Mouse (Mus musculus): ENCODE results near the gene Dbp. TPM values are rescaled to one million over a fixed set of nuclear protein-coding genes. Genes with fewer than 3 reads are reported as not detected.

Dbp gene
- polyA plus RNA-seq (2012), result 13.7 and 15.4 TPM in 2 replicates

GRCm38 (mm10) chr7:45704730-45705442 lies at the start of gene Dbp:
TSS of gene Dbp (plus strand) at chr7:45705088.

DNA sequence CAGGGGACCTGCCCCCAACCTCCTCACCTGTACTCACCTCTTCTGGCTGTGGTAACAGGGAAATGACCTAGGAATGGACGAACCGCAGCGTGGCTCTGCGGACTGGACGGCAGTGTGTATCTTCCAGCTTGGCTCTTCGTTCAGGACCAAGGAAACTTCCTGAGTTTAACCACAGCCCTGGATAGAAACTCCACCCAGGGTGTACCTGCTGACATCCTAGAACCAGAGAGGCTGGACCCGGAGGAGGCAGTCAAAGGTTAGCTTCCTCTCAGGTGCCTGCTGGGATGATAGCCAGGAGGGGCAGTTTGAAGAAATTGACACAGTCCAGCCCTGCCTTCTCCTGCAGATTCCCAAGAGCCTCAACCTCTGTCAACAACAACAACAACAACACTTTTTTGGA lies 38.7 kb upstream of the Dbp start, which contains the start of gene Fut2:
Gene Fut2 (minus strand): TSS at position 234 of the 400 bp plus-strand sequence.

GRCm38 (mm10) chr7:45683396-45684050 lies 21.4 kb upstream of the Dbp start, which contains the start of gene Ntn5:
TSS of gene Ntn5 (plus strand) at chr7:45684022.

DNA sequence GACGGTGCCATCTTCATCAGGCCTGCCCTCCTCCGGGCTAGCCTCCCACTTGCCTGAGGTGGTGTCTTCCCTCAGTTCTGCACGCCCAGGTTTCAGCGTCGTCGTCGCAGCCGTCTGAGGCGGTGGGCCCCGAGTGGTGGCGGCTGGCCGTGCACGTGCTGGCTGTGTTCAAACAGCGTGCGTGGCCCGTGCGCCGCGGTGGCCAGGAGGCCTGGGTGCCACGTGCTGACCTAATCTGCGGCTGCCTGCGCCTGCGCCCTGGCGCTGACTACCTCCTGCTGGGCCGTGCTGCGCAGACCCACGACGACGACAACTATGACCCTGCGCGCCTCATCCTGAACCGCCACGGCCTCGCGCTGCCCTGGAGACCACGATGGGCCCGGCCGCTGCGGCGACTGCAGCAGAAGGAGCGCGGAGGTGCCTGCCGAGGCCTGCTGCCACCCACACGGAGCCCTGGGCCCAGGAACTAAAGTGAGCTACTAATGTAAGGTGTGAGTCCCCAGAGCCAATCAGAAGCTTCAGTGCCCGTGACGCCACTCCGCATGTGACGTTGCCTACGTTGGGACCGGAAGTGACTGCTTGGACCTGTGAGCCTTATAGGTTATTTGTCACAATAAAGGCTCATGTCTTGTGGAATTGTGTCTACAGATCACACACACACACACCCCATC lies 10.8 kb upstream of the Dbp start, which contains the start of gene Sec1:
Gene Sec1 (minus strand): TSS at position 482 of the 671 bp plus-strand sequence.

GRCm38 (mm10) chr7:45699523-45700141 lies 5.3 kb upstream of the Dbp start, which contains the start of gene Car11:
TSS of gene Car11 (plus strand) at chr7:45699843.

DNA sequence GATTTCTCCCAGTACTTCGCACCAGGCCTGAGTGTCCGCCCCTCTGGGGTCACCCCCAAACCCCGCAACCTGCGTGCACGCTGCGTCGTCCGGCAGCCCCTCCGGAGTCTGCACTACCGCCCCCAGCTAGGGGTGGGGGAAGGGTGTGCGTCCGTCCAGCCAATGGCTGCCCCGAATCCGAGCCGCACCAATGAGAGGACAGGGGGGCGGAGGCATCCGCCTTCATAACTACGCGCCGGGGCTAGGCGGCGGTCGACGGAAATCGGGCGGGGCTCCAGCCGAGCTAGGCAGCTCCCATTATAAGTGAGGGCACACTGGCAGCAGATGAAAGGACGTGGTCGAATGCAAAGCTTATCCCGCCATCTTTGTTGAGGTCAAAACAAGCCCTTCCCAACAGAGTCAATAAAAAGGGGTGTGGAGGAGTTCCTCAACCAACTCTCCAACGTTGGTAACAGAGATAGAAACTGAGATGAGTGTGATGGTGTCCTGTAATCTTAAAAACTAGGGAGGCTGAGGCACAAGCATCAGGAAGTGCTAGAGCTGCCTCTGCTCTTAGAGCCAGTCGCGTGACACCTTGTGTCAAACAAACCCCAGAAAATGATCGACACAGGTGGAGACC lies 10.3 kb downstream of the Dbp start, which contains the start of gene Rpl18:
Gene Rpl18 (plus strand): TSS at position 368 of the 619 bp plus-strand sequence.

GRCm38 (mm10) chr7:45717918-45718297 lies 13.0 kb downstream of the Dbp start, which contains the start of gene Sphk2:
TSS of gene Sphk2 (minus strand) at chr7:45718002.

DNA sequence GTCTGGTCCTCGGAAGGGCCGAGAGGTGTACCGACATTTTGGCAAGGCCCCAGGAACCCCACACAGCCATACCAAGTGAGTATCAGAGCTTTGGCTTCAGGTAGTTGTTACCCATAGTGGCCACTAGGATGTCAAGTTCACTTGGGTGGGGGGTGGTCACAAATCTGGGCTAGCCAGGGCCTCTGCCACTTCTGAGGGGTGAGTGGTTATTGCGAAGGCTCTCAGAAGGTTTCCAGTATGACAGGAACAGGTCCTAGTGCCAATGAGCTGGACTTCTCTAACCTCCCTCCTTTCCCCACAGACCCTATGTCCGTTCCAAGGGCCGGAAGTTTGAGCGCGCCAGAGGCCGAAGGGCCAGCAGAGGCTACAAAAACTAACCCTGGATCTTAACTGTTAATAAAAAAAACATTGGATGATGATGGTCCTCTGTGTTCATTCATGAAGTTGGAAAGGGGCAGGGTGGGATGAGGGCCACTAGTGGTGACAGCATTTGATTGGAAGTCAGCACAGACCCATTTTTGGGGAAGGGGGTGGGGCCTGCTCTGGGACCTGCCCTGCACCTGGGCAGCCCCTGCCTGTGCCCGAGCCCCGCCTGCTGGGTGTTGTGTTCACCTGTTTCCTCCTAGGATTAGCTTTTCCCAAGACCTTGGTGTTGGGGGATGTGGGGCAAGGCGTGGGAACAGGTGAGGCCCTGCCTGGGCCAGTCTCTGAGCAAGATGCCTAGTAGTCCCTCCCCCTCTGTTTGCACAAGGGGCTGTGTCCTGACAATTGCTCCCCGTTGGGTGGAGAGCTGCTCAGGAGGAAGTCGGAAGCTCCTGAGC lies 15.7 kb downstream of the Dbp start, which contains the start of gene Fam83e:
Gene Fam83e (plus strand): TSS at position 800 of the 821 bp plus-strand sequence.

GRCm38 (mm10) chr7:45725713-45726112 lies 20.8 kb downstream of the Dbp start, which contains the start of gene Spaca4:
TSS of gene Spaca4 (minus strand) at chr7:45725813.

Other genes starting within 250 kb of the Dbp start
- gene Ftl1, start 245.2 kb upstream of the Dbp start, polyA plus RNA-seq (2012), result 3,550 and 4,748 TPM in 2 replicates
- 188 and 194 TPM in 2 replicates for gene Bax, start 238.2 kb upstream of the Dbp start, polyA plus RNA-seq (2012)
- 0.05 TPM in 1 of 2 replicates, not detected in the other for gene Tulp2, start 223.2 kb upstream of the Dbp start, polyA plus RNA-seq (2012)
- not detected in 2 replicates for gene Gm45808, start 218.3 kb upstream of the Dbp start, polyA plus RNA-seq (2012)
- 4.6 TPM in 2 replicates for gene Dhdh, start 216.3 kb upstream of the Dbp start, polyA plus RNA-seq (2012)
- gene Nucb1, start 194.7 kb upstream of the Dbp start, polyA plus RNA-seq (2012), result 728 and 929 TPM in 2 replicates
- gene Ppp1r15a, start 178.8 kb upstream of the Dbp start, polyA plus RNA-seq (2012), result 397 and 438 TPM in 2 replicates
- 0.93 and 1.1 TPM in 2 replicates for gene Plekha4, start 178.8 kb upstream of the Dbp start, polyA plus RNA-seq (2012)
- 2.8 and 3.1 TPM in 2 replicates for gene Hsd17b14, start 150.2 kb upstream of the Dbp start, polyA plus RNA-seq (2012)
- 58.9 and 61.2 TPM in 2 replicates for gene Bcat2, start 134.9 kb upstream of the Dbp start, polyA plus RNA-seq (2012)
- gene Fgf21, start 89.6 kb upstream of the Dbp start, polyA plus RNA-seq (2012), result not detected in 2 replicates
- gene Fut1, start 87.8 kb upstream of the Dbp start, polyA plus RNA-seq (2012), result not detected in 2 replicates
- 0.14 and 0.18 TPM in 2 replicates for gene Izumo1, start 83.3 kb upstream of the Dbp start, polyA plus RNA-seq (2012)
- gene Rasip1, start 77.6 kb upstream of the Dbp start, polyA plus RNA-seq (2012), result 0.60 and 0.75 TPM in 2 replicates
- 0.30 TPM in 1 of 2 replicates, not detected in the other for gene Mamstr, start 65.1 kb upstream of the Dbp start, polyA plus RNA-seq (2012)
- gene Fut2, start 38.7 kb upstream of the Dbp start, polyA plus RNA-seq (2012), result 0.10 TPM in 1 of 2 replicates, not detected in the other
- 0.04 TPM in 1 of 2 replicates, not detected in the other for gene Ntn5, start 21.1 kb upstream of the Dbp start, polyA plus RNA-seq (2012)
- 0.04 TPM in 1 of 2 replicates, not detected in the other for gene Sec1, start 10.7 kb upstream of the Dbp start, polyA plus RNA-seq (2012)
- gene Car11, start 5.2 kb upstream of the Dbp start, polyA plus RNA-seq (2012), result 0.31 TPM in 1 of 2 replicates, not detected in the other
- gene Rpl18, start 10.4 kb downstream of the Dbp start, polyA plus RNA-seq (2012), result 13,154 and 13,434 TPM in 2 replicates
- gene Sphk2, start 12.9 kb downstream of the Dbp start, polyA plus RNA-seq (2012), result 95.0 and 123 TPM in 2 replicates
- 1.4 and 2.6 TPM in 2 replicates for gene Fam83e, start 16.1 kb downstream of the Dbp start, polyA plus RNA-seq (2012)
- not detected in 2 replicates for gene Spaca4, start 20.7 kb downstream of the Dbp start, polyA plus RNA-seq (2012)
- 0.56 and 0.70 TPM in 2 replicates for gene Lmtk3, start 78.7 kb downstream of the Dbp start, polyA plus RNA-seq (2012)
- 1.0 and 2.5 TPM in 2 replicates for gene Sult2b1, start 79.6 kb downstream of the Dbp start, polyA plus RNA-seq (2012)
- gene Cyth2, start 109.5 kb downstream of the Dbp start, polyA plus RNA-seq (2012), result 173 and 197 TPM in 2 replicates
- 0.39 and 0.61 TPM in 2 replicates for gene Kcnj14, start 119.7 kb downstream of the Dbp start, polyA plus RNA-seq (2012)
- 62.6 and 63.0 TPM in 2 replicates for gene Grwd1, start 125.9 kb downstream of the Dbp start, polyA plus RNA-seq (2012)
- 264 and 383 TPM in 2 replicates for gene Kdelr1, start 167.7 kb downstream of the Dbp start, polyA plus RNA-seq (2012)
- 0.50 and 0.76 TPM in 2 replicates for gene Grin2d, start 173.3 kb downstream of the Dbp start, polyA plus RNA-seq (2012)
- gene Syngr4, start 191.6 kb downstream of the Dbp start, polyA plus RNA-seq (2012), result 2.5 and 3.7 TPM in 2 replicates
- gene Tmem143, start 191.9 kb downstream of the Dbp start, polyA plus RNA-seq (2012), result 44.0 and 49.4 TPM in 2 replicates
- 249 and 273 TPM in 2 replicates for gene Emp3, start 216.3 kb downstream of the Dbp start, polyA plus RNA-seq (2012)
- gene Ccdc114, start 219.0 kb downstream of the Dbp start, polyA plus RNA-seq (2012), result 2.3 and 4.6 TPM in 2 replicates